Mouse (Mus musculus) megakaryocyte, embryonic 14.5 days (primary cell): ENCODE results near the gene Slc5a2.

Experiments used
- FLI1 ChIP-seq: IDR thresholded peaks from 2 replicates; pipeline ENCODE4 v1.6.1; 2012; ENCODE audit warnings: low read length, inconsistent platforms, mixed read lengths
- GATA1 ChIP-seq: IDR thresholded peaks from 3 replicates; pipeline ENCODE4 v1.6.1; 2012; ENCODE audit warnings: mixed read lengths, low read length, inconsistent platforms, borderline replicate concordance

DNA sequence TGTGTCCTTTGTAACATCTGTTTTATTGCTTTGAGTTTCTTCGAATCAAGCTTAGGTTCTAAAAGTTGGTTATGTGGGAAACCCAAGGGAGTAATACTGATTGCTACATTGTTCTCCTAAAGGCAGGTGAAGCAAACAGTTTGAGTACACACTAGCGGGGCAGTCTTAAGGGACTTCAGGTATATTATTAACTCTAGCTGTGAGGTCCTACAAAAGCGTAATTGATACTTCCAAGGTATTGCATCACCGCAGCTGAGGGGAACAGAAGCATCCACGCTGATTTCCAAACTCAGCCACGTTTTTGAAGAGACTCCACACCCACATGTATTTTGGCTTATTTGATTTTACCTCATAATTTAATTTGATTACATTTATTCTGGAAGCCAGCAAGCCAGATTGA lies 38.7 kb downstream of the Slc5a2 start:
- TF ChIP-seq FLI1: no peak
- TF ChIP-seq GATA1: no peak
